Mouse (Mus musculus) gastrocnemius, adult 2 months (tissue): ENCODE measurements at regions not wholly inside any gene's neighbourhood (a gene's known extent, or its start where the extent isn't known, plus 50 kb on each side); places are given as distances from the start of the nearest gene placed in this dataset.

ENCODE experiments used
- DNase-seq: peaks from one replicate; pipeline ENCODE4 v3.0.0; 2022
- H3K27ac ChIP-seq: fragments of 200-600 bp; 2 replicates; pipeline ENCODE4 v1.8.1; 2022; ENCODE audit warnings: mild to moderate bottlenecking
- H3K4me3 ChIP-seq: fragments of 200-600 bp; 2 replicates; pipeline ENCODE4 v1.8.1; 2022; ENCODE audit warnings: mild to moderate bottlenecking, moderate library complexity
- CTCF ChIP-seq: fragments of 200-600 bp; IDR thresholded peaks from 2 replicates; pipeline ENCODE4 v1.8.1; 2022; ENCODE audit warnings: antibody characterized with exemption, mild to moderate bottlenecking, moderate library complexity
- intact Hi-C: fragments of 180-260 bp; cut with DNase I; formaldehyde crosslinking; loops from one replicate; pipeline ENCODE4 v1.15.1; 2025

DNA sequence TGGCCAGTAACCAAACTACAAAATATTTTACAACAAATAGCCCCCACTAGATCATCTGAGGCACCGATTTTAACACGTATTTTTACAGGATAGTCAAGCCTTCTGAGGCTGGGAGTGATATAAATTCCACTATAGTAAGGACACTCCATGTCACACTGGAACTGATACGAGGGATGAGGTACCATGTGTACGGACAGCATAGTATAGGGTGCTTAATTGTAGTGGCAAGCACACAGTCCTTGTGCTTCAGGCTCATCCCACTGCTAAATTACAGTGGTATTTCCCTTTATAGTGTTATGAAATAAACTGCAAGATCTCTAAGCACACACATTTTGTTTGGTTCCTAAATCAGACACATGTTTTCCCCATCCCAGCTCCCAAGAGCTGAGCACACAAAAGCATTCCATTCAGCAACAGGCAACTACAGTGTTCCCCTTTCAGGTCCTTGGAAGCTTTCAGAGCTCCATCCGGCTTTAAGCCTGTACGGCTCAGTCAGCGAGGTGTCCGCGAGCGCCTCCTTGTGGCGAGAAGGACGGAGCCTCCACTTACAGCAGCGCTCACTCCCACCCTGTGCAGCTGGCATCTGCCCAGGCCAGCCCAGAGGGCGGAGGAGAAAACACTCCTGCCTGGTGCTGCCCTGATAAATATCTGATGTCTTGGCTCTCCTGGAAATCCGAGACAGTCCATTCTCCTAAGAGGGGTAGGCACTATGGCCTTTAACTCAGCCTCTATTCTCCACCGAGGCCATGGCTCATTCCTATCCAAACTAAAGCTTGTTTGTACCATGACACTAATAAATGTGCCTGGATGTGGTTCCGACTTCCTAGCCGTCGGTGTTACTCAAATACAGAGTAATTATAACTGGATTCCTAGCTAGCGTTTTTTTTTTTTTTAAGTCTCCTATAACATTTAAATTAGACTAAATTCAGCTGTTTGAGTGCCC, 348.3 kb upstream of the G2e3 start:
- intact Hi-C loops = loop anchor here (10.0 kb wide), 1 partner anchor 185 kb away; no protein-coding TSS in a partner anchor
- Histone ChIP-seq H3K4me3 (no peak overlapping the region), H3K27ac (no peak overlapping the region)
- TF ChIP-seq CTCF = peak; percentile 69
- DNase-seq = peak; percentile 67

DNA sequence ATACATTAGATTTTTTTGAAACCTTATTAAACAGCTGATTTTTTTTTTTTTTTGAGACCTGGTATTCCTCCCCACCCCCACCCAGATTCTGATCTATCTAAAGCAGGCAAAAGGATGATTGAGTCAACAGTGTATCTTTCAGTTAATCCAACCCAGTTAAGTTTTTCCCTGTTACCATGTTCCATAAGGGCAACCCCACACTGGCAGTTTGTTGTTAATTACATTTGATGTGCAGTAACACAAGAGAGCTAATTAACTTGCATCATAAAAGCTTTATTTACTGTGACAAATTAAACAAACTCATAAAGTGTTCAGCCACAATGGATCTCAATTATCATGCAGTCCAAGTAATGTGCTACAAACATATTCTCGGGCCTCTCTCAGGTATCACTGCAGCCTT, 346.8 kb upstream of the Prkd1 start:
- no peak for TF ChIP-seq CTCF
- no peak overlapping the region for H3K4me3 ChIP-seq
- H3K27ac ChIP-seq = no peak overlapping the region
- intact Hi-C loops = no loop called here
- DNase-seq = no peak

- no peak for TF ChIP-seq CTCF
- intact Hi-C loops = no loop called here
- H3K4me3 ChIP-seq = no peak overlapping the region
- H3K27ac ChIP-seq = no peak overlapping the region
- DNase-seq = no peak
These were observed 340.8 kb upstream of the Prkd1 start for GRCm38 (mm10) chr12:50989561-50990325.

DNA sequence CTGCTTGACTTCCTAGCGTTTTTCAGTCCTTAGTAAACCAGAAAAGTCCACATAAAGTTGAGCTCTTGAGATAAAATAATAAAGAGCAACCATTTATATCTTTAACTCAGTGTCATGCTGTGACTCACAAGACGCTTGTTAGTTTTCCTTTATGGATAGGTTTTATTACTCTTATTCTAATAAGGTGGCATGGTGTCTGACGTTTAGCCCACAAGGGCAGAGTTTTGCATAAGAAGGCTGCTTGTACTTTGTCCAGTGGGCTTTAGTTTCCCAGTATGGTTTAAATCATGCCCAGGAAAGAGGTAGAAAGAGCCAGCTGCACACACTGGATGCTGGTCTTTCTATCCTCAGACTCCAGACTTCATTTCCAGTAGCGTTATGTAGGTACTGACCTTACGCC, 332.4 kb upstream of the Prkd1 start:
- DNase-seq = no peak
- Histone ChIP-seq H3K4me3 (no peak overlapping the region), H3K27ac (no peak overlapping the region)
- intact Hi-C loops = no loop called here
- no peak for TF ChIP-seq CTCF

DNA sequence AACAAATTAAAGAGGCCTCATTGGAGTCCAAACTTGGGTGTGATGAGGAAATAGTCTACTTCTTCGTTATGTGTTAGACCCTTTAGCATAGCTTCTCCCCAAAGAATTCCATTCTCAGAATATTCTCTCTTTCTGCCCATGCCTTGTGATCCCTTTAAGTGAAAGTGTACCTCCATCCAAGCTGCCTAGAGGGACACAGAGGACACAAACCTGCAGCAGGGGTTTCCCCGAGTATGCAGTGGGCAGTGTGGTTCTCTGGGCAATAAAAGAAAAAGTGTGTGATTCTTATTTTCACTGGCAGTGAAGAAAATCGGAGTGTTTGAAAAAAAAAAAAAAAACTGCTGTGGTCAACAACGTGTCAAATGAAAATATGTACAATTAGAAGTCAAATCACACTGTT, 331.9 kb upstream of the Prkd1 start:
- Histone ChIP-seq H3K4me3 (no peak overlapping the region), H3K27ac (no peak overlapping the region)
- intact Hi-C loops = no loop called here
- no peak for TF ChIP-seq CTCF
- DNase-seq = no peak

GRCm38 (mm10) chr12:50970759-50971122, 321.8 kb upstream of the Prkd1 start:
- Histone ChIP-seq H3K27ac (no peak overlapping the region), H3K4me3 (no peak overlapping the region)
- TF ChIP-seq CTCF = no peak
- no peak for DNase-seq
- intact Hi-C loops = no loop called here

GRCm38 (mm10) chr12:50969887-50970758, 321.2 kb upstream of the Prkd1 start:
- Histone ChIP-seq H3K27ac (no peak overlapping the region), H3K4me3 (no peak overlapping the region)
- intact Hi-C loops = no loop called here
- TF ChIP-seq CTCF = no peak
- no peak for DNase-seq

- Histone ChIP-seq H3K4me3 (no peak overlapping the region), H3K27ac (no peak overlapping the region)
- no peak for DNase-seq
- no peak for TF ChIP-seq CTCF
- intact Hi-C loops = no loop called here
These were observed 320.5 kb upstream of the Prkd1 start for GRCm38 (mm10) chr12:50969402-50969801.

DNA sequence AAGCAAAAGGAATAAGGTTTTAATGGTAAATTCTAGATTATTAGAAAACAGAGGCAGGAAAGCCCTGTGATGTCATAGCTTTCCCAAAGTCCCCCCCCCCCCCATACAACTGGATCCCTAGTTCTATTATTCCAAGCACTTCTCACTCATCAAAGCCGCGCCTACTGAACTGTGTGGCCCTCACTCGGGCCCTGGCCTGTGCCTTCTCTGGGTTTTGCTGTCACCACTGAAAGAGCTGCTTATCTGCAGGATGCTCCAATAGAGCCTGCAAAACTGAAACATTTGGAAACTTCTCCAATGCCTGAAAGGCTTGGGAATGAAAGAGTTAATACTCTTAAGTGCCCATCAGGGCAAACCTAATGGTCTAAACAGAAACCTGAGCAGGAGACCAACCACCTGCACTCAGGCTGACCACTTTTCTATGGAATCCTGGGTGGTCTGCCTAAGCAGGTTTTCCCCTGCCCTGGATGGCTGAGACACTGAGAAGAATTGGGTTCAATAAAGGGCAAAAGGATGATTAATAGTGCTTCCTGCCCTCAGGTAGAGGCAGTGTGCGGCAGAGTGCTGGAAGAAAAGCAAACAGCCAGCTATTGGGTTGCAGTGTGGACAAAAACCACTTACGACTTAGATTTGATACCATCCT, 318.4 kb upstream of the Prkd1 start:
- no peak for DNase-seq
- Histone ChIP-seq H3K4me3 (no peak overlapping the region), H3K27ac (no peak overlapping the region)
- intact Hi-C loops = no loop called here
- TF ChIP-seq CTCF = no peak

GRCm38 (mm10) chr12:50953971-50954370, 305.1 kb upstream of the Prkd1 start:
- no peak overlapping the region for H3K4me3 ChIP-seq
- H3K27ac ChIP-seq = no peak overlapping the region
- TF ChIP-seq CTCF = no peak
- intact Hi-C loops = no loop called here
- DNase-seq = no peak

- no peak overlapping the region for H3K4me3 ChIP-seq
- no peak for TF ChIP-seq CTCF
- no peak overlapping the region for H3K27ac ChIP-seq
- intact Hi-C loops = loop anchor here (10.0 kb wide), 1 partner anchor 238 kb away; no protein-coding TSS in a partner anchor
- DNase-seq = no peak
These were observed 298.1 kb upstream of the Prkd1 start for GRCm38 (mm10) chr12:50947035-50947434.
